Mouse (Mus musculus) yolk sac, embryonic 10.5 days (tissue): Measurements from ENCODE around the gene Mfng.

Experiments
- DNase-seq: peaks from one replicate; pipeline ENCODE4 v3.0.0-alpha.2; 2017; ENCODE audit warnings: low spot score

Mfng gene

GRCm38 (mm10) chr15:78773290-78773729 lies at the start of gene Mfng:
Mfng (minus strand) TSS chr15:78773475.
- peak; percentile 55 for DNase-seq

GRCm38 (mm10) chr15:78816074-78816391 lies 42.8 kb upstream of the Mfng start:
- no peak for DNase-seq

- DNase-seq = no peak
Measured at GRCm38 (mm10) chr15:78815314-78816073, 42.2 kb upstream of the Mfng start.

GRCm38 (mm10) chr15:78813603-78814002 lies 40.3 kb upstream of the Mfng start:
- DNase-seq = no peak

- DNase-seq = no peak
Measured at GRCm38 (mm10) chr15:78810146-78810545, 36.9 kb upstream of the Mfng start.

- no peak for DNase-seq
Measured at GRCm38 (mm10) chr15:78809739-78810138, 36.5 kb upstream of the Mfng start.

DNA sequence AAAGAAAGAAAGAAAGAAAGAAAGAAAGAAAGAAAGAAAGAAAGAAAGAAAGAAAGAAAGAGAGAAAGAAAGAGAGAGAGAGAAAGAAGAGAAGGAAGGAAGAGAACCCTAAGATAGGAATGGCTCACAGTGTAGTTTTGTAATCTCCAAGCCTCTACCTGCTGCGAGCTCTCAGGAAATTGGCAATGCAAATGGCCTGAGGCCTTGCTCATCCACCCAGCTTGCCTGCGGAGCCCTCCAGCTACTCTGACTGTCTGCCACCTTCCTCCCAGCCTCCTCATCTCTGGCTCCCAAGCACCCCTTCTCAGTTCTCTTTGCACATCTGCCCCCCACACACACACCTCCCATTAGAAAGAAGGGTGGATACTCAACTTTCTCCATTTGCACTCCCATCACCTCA lies 35.7 kb upstream of the Mfng start:
- DNase-seq = no peak

- no peak for DNase-seq
Measured at GRCm38 (mm10) chr15:78807141-78807540, 33.9 kb upstream of the Mfng start.

DNA sequence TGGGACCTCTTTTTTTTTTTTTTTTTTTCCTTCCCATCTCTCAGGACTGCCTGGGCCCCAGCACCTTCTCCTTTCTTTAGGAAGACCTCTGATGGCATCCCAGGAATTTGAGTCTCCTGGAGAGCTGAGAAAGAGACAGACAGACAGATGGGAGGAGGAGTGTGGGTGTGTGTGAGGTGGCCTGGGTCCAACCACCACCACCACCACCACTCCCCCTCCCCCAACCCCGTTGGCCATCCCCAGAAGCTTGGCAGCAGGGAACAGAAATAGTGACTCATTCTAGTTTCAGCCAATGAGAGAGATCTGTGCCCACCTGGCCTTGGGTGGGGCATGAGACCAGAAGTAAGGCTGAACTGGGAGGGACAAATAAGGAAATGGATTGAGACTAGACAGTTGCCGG lies 33.3 kb upstream of the Mfng start:
- no peak for DNase-seq

DNA sequence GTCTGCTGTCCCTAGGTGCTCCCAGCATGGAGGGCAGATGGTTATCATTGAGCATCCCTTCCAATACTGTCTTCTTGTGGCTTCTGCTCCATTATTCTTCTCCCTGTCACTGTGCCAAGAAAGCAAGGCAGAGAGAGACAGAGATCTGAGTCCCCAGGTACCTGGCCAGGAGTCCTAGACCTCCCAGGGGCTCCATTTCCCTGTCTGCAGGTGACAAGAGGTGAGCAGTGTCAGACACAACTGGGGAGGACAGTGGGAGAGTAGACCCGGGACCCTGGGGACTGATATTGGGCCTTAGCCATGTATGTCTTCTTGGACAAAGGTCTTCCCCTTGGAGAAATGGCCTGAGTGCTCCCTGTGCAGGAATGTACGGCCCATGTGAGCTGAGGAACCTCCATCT lies 32.1 kb upstream of the Mfng start:
- no peak for DNase-seq

- peak; percentile 61 for DNase-seq
Measured at GRCm38 (mm10) chr15:78804326-78804725, 31.1 kb upstream of the Mfng start.

- DNase-seq = peak; percentile 63
Measured at GRCm38 (mm10) chr15:78803499-78803900, 30.2 kb upstream of the Mfng start.

- DNase-seq = peak; percentile 77
Measured at GRCm38 (mm10) chr15:78802776-78803391, 29.6 kb upstream of the Mfng start, which contains the start of gene Card10. Card10 (minus strand) TSS chr15:78803042.

- DNase-seq = no peak
Measured at GRCm38 (mm10) chr15:78801971-78802741, 28.9 kb upstream of the Mfng start.

GRCm38 (mm10) chr15:78801571-78801970 lies 28.3 kb upstream of the Mfng start:
- DNase-seq = no peak

GRCm38 (mm10) chr15:78799029-78799428 lies 25.8 kb upstream of the Mfng start:
- DNase-seq = no peak

- no peak for DNase-seq
Measured at GRCm38 (mm10) chr15:78797060-78797329, 23.7 kb upstream of the Mfng start.

DNA sequence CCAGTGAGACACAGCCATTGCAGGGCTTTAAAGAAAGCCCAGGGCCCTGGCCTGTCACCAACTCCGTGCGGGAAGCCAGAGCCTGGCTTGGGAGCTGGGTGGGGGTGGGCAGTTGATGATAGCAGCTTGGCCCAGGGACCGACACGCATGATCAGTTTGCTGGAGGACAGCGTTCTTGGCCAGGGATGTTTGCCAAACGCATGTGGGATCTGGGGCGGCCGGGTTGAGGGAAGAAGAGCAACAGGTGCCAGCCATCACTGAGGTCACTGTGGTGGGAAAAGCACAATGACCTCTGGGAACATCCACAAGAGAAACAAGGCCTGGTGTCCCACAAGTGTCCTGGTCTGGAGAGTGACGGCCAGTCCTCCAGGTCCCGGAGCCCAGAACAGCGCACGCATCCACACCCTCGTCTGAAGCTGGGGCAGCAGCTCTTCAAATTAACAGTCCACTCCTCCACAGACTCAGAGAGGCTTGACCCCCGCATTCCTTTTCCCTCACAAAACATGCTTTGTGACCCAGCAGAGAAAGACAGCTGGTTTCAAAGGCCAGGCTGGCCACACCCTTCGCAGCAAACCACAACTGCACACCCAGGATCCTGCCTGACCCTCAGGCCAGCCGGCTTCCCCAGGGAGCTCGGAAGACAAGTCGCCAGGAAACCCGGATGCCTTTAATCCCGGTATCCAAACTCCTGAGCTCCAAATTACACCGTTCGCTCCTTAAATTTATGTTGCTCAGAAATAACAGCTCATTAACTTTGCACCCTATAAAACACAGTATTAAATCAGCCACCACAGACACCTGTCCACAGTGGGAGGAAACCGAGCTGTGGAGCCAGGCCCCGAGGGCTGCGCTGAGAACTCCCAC lies 23.2 kb upstream of the Mfng start:
- DNase-seq = no peak

GRCm38 (mm10) chr15:78790990-78791389 lies 17.7 kb upstream of the Mfng start:
- DNase-seq = no peak

DNA sequence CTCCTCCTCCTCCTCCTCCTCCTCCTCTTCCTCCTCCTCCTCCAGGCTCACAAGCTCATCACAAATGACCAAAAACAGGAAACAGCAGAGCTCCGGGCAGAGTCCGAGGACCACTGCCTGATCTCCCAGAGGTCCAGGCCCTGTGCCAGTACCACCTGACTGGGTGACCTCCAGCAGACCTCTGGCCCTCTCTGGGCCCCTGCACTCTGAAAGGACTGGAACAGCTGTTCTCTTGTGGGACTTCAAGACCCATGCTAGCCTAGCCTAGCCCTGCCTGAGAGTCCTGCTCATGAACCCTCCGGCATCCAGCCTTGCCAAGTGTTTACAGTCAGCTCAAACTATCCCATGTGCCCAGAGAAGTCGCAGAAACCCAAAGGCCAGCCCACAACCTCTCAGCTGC lies 17.2 kb upstream of the Mfng start:
- DNase-seq = no peak

- no peak for DNase-seq
Measured at GRCm38 (mm10) chr15:78789721-78790323, 16.5 kb upstream of the Mfng start.

DNA sequence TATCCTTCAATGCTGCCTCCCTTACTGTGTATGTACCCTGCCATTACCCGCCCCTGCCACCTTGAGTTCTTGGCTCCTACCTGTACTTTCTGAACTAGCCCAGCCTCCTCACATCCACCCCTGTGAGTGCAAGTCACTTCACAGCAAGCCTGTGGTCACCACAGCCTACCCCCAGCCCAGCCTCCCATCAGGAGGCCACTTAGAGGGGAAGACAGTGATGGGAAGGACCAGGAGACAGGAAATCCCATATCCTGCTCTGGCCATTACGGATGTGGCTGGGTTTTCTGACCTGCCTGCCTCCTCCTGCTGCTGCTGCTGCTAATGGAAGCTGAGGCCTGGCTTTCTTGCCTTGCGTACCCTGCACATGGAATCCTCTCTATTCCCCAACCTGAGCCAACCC lies 14.8 kb upstream of the Mfng start:
- DNase-seq = no peak
